Comparison of ENCODE assay signal across 15 mouse cellular contexts in genomic region chr9:26060834-26061233, GRCm38 (mm10).
DNase-seq lines count a peak whose midpoint lies in the region.
"Had no signal": no experiment of that assay in that cellular context is flagged by ENCODE, and none has a peak within 500 bp of the region (broad histone marks: within the 10 kb centered on the region; RNA-seq: fewer than 3 reads in every experiment).

No protein-coding gene starts in this region.

- DNase-seq in frontal cortex, adult 2 months (ENCODE audit: extremely low spot score in 1 of 2, low spot score in 1 of 2), result peak; percentile 3 to 15
- no peak for DNase-seq in frontal cortex, postnatal 10 days (ENCODE audit: low spot score in 2 of 2)
- DNase-seq in retina, postnatal 1 day, result peak; percentile 12
- no peak for DNase-seq in retina, embryonic 14.5 days (ENCODE audit: low spot score)
- DNase-seq in brain, adult 2 months (ENCODE audit: low read depth, low spot score), result peak; percentile 31
- DNase-seq in ovary, postnatal 10 days (ENCODE audit: low spot score), result no peak
- DNase-seq: adrenal gland, adult 2 months; adrenal gland, postnatal 10 days; adrenal gland, postnatal 25 days; cerebellum, adult 11-12 months; cerebellum, adult 2 months; cerebellum, adult 9-10 months; cerebellum, postnatal 10 days; cerebellum, postnatal 25 days; forebrain, postnatal 0 days had no signal

Comparison
In these comparisons a context has a peak if more than half of its experiments do, and no peak if none do; other contexts are left out.
1. DNase-seq: peak in frontal cortex, adult 2 months (2 of 2), retina, postnatal 1 day (single experiment) and brain, adult 2 months (single experiment); none in frontal cortex, postnatal 10 days (0 of 2), retina, embryonic 14.5 days (single experiment) and ovary, postnatal 10 days (single experiment).